Mouse (Mus musculus): ENCODE data around the gene Stk39.

- TF ChIP-seq CTCF (IDR thresholded peaks at IDR 0.05): no peak
- no peak for TF ChIP-seq EP300 (IDR thresholded peaks at IDR 0.05)
Measured at GRCm38 (mm10) chr2:68246284-68246683, 225.8 kb downstream of the Stk39 start.

All from lung, postnatal 0 days (tissue).